Mouse (Mus musculus) kidney, adult 9 months (tissue): ENCODE data around the gene Pip5kl1.

ENCODE experiments used
- DNase-seq: peaks from one replicate; pipeline ENCODE4 v3.0.0; 2022

Pip5kl1 gene

GRCm38 (mm10) chr2:32574497-32574896 is at the start of gene Pip5kl1:
TSS of gene Pip5kl1 (plus strand) at chr2:32574797.
- no peak for DNase-seq

GRCm38 (mm10) chr2:32525816-32526215 is 48.8 kb upstream of the Pip5kl1 start:
- peak; percentile 73 for DNase-seq

- DNase-seq = peak; percentile 93
Measured at GRCm38 (mm10) chr2:32527468-32527966, 47.1 kb upstream of the Pip5kl1 start.

- DNase-seq = no peak
Measured at GRCm38 (mm10) chr2:32528326-32528725, 46.3 kb upstream of the Pip5kl1 start.

- DNase-seq = no peak
Measured at GRCm38 (mm10) chr2:32530479-32530878, 44.1 kb upstream of the Pip5kl1 start.

- DNase-seq = no peak
Measured at GRCm38 (mm10) chr2:32533163-32533562, 41.4 kb upstream of the Pip5kl1 start.

- peak; percentile 76 for DNase-seq
Measured at GRCm38 (mm10) chr2:32534061-32534732, 40.4 kb upstream of the Pip5kl1 start.

- DNase-seq = peak; percentile 99
Measured at GRCm38 (mm10) chr2:32534733-32535471, 39.7 kb upstream of the Pip5kl1 start, which contains the start of gene Fam102a. TSS of gene Fam102a (plus strand) at chr2:32535332.

- DNase-seq = peak; percentile 82
Measured at GRCm38 (mm10) chr2:32535501-32535991, 39.1 kb upstream of the Pip5kl1 start.

- DNase-seq = peak; percentile 77
Measured at GRCm38 (mm10) chr2:32536086-32536633, 38.4 kb upstream of the Pip5kl1 start.

GRCm38 (mm10) chr2:32536634-32537359 is 37.8 kb upstream of the Pip5kl1 start:
- peak; percentile 82 for DNase-seq

- DNase-seq = peak; percentile 71
Measured at GRCm38 (mm10) chr2:32537360-32537905, 37.2 kb upstream of the Pip5kl1 start.

GRCm38 (mm10) chr2:32537941-32538340 is 36.7 kb upstream of the Pip5kl1 start:
- peak; percentile 49 for DNase-seq

- peak; percentile 44 for DNase-seq
Measured at GRCm38 (mm10) chr2:32538461-32538860, 36.1 kb upstream of the Pip5kl1 start.

- DNase-seq = no peak
Measured at GRCm38 (mm10) chr2:32539452-32539981, 35.1 kb upstream of the Pip5kl1 start.

- DNase-seq = no peak
Measured at GRCm38 (mm10) chr2:32541333-32541908, 33.2 kb upstream of the Pip5kl1 start.

- no peak for DNase-seq
Measured at GRCm38 (mm10) chr2:32541986-32542573, 32.5 kb upstream of the Pip5kl1 start.

- no peak for DNase-seq
Measured at GRCm38 (mm10) chr2:32543031-32543449, 31.6 kb upstream of the Pip5kl1 start.

GRCm38 (mm10) chr2:32546951-32547350 is 27.6 kb upstream of the Pip5kl1 start:
- DNase-seq = no peak

GRCm38 (mm10) chr2:32547380-32547779 is 27.2 kb upstream of the Pip5kl1 start:
- no peak for DNase-seq
